Mouse (Mus musculus): ENCODE measurements around the gene Rab3il1. TPM values are rescaled to one million over a fixed set of nuclear protein-coding genes. Genes with fewer than 3 reads are reported as not detected.

Rab3il1 gene
- total RNA-seq, 2 experiments from 2014 or later: 4.0 to 4.7 TPM

DNA sequence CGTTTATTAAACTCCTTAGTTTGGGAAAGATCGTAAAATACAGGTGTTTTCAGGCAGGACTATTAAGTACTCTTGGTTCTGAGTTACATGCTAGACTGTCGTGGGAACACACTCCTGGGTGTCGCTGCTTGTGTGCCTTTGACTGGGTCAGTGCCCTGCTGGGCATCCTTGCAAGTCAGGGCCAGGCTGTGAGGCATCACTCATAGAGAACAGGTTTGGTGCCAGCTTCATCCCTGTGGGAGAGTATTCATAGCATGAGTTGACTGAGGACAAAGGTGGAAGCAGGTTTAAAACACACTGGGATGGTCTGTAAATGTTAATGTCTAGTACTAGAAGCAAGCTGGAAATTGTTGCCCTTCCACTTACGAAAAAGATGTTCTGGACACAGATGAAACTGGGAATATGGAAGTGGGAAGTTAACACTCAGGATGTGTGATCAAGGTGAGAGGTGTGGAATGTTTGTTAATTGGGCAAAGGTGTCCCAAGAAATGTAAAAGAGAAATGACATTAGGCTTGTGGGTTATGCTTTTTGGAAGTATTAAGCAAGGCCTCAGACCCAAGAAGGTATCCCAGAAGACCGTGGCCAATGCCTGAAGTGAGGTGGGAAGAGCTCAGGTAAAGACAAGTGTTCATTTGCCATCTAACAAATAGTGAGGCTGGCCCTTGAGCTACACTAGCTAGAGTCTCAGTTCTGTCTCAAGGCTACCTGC, 16.1 kb upstream of the Rab3il1 start:
- Histone ChIP-seq H3K27ac (no peak overlapping the region), H3K4me3 (peak overlapping the region; percentile 100)
- intact Hi-C loops (cut with DNase I): no loop called here
- no peak for TF ChIP-seq CTCF (IDR thresholded peaks at IDR 0.05)
- no peak for DNase-seq

DNA sequence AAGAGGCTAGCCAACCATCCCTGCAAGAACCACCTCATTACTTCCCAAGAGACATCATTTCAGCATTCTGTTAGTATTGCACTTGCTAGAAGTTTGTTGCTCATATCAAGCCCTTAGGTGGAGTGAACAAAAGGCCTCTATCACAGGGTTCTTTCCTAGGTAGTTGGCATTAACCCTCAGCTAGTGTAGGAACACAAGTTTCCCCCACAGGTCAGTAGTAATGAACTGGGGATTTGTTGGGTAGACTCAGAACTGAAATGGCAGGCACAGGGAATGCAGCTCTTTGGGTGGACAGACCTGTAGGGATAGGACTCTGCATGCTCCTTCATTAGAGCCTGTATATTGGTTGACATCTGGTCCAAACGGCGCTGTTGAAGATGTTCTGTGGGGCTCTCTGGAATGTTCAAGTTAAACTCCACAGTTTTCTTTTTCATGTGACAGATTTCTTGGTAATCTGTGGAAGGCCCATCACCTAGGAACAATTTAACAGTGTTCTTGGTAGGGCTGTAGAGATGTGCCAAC, 15.5 kb upstream of the Rab3il1 start:
- DNase-seq: no peak
- intact Hi-C loops (cut with DNase I): no loop called here
- no peak for TF ChIP-seq CTCF (IDR thresholded peaks at IDR 0.05)
- Histone ChIP-seq H3K4me3 (no peak overlapping the region), H3K27ac (peak overlapping the region; percentile 16; the same call in 1 of the 2 replicates)

GRCm38 (mm10) chr19:9987192-9987591, 14.3 kb upstream of the Rab3il1 start:
- H3K27ac ChIP-seq: peak overlapping the region; percentile 72
- no peak for TF ChIP-seq CTCF (IDR thresholded peaks at IDR 0.05)
- DNase-seq: no peak
- H3K4me3 ChIP-seq: no peak overlapping the region
- intact Hi-C loops (cut with DNase I): no loop called here

DNA sequence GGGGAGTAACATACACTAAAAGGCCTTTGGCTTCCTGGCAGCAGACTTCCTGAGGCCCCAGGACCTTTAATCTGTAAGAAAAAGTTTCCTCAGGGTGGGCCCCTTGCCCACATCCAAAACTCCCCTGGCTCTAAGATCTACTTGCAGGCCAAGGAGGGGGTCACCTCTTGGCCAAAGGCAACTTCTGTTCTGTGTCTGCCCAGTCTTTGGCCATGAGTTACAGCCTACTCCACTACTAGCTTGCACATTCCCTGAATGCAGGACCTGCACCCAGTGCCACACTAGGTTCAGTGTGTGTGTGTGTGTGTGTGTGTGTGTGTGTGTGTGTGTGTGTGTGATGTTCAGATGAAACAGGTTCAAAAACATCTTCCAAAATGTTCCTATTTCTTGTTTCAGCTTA, 13.9 kb upstream of the Rab3il1 start:
- TF ChIP-seq CTCF (IDR thresholded peaks at IDR 0.05): no peak
- Histone ChIP-seq H3K4me3 (no peak overlapping the region), H3K27ac (peak overlapping the region; percentile 72)
- DNase-seq: no peak
- intact Hi-C loops (cut with DNase I): no loop called here

GRCm38 (mm10) chr19:9989171-9989883, 12.1 kb upstream of the Rab3il1 start:
- intact Hi-C loops (cut with DNase I): no loop called here
- DNase-seq: peak; percentile 47

DNA sequence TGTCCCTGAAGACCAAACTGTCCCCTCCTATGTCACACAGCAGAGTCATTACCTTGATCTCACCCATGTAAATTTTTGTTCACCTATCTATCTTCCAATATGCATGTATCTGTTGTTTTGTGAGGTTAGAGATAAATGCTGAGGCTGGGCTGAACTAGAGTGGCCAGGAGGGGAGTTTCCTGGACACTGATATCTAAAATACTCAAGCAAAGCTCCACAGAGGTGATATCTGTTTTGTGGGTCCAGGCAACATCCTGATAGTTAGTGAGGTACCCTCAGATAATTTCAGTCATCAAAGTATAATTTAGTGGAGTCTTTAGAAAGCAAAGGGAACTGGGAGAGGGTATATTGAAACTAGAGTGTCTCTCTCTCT, 11.6 kb upstream of the Rab3il1 start:
- intact Hi-C loops (cut with DNase I): no loop called here
- Histone ChIP-seq H3K27ac (peak overlapping the region; percentile 31; the same call in 1 of the 2 replicates), H3K4me3 (no peak overlapping the region)
- TF ChIP-seq CTCF (IDR thresholded peaks at IDR 0.05): no peak
- DNase-seq: no peak

More at GRCm38 (mm10) chr19:9989171-9989883, 12.1 kb upstream of the Rab3il1 start:
- TF ChIP-seq CTCF (IDR thresholded peaks at IDR 0.05): peak; percentile 80
- Histone ChIP-seq H3K27ac (peak overlapping the region; percentile 31; the same call in 1 of the 2 replicates), H3K4me3 (no peak overlapping the region)

- Histone ChIP-seq H3K27ac (no peak overlapping the region), H3K4me3 (no peak overlapping the region)
- intact Hi-C loops (cut with DNase I): loop anchor here (1.0 kb wide), 1 partner anchor 75 kb away; no protein-coding TSS in a partner anchor
- DNase-seq: peak; percentile 87
- TF ChIP-seq CTCF (IDR thresholded peaks at IDR 0.05): peak; percentile 96
Measured at GRCm38 (mm10) chr19:9991304-9991703, 10.2 kb upstream of the Rab3il1 start.

DNA sequence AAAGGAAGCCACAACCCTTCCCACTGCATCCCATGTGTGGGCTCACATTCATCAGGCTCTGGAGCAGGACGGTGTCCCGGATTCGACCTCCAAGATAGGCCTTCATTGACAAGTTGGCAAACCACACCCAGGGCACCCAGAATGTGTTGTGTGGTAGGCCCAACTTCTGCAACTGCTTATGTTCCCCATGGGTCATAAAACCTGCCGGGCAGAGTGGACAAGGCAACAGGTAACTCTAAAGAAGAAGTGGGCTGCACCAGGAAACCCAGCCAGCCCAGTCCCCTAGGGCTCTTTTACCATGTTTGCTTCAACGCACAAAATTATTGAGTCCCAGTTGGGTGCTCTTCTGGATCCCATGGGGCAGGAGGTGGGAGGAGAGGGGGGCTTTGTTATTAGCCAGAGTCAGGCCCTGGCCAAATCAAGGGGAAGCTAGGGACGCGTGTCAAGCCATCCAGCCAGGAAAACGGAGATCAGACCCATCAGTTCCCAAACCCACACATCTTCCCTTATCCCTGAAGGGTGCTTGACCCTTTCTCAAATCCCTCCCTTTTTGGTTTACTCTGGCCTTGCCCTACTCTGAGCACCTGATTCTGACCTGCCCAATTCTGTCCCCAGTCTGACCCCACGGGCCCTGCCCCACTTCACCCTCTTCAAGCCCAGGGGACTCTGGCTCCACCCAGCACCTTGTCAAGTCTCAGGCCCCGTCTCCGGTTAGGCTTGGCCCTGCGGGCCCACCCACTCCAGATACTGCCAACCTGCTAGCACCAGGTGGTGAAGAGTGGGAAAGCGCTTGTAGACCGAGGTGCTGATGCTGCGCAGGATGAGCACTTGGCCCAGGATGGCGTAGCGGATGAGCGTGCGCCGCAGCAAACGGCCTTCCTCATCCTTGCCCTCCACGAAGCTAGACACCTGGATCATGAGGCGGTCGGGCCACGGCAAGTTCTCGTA, 9.2 kb upstream of the Rab3il1 start:
- no peak for TF ChIP-seq CTCF (IDR thresholded peaks at IDR 0.05)
- Histone ChIP-seq H3K27ac (peak overlapping the region; percentile 67), H3K4me3 (peak overlapping the region; percentile 51)
- intact Hi-C loops (cut with DNase I): no loop called here
- DNase-seq: peak; percentile 28

DNA sequence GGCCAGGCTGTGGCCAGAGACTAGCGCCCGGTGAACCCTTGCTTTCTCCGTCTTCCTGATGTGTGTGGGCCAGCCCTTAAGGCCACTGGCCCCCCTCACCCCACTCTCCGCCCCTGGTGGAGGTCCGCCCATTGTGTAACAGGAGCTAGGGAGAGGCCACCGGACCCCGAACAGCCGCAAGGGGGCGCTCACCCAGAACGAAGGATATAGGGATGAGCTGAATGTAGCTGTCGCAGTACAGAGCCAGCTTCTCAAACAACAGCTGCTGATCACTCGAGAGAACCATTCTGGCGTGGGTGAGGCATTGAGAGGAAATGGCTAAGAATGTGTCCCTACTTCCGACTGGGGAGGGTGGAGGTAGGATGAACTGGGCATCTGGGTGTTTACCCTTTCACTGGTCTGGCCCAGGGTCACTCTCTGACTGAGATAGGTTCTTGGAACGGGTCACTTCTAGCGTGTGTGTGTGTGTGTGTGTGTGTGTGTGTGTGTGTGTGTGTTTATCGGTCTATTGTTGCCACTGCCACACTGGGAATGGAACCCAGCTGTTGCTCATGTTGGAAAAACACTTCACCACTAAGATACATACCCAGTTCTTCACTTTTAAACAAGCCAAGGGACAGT, 8.3 kb upstream of the Rab3il1 start:
- intact Hi-C loops (cut with DNase I): no loop called here
- Histone ChIP-seq H3K4me3 (peak overlapping the region; percentile 51), H3K27ac (peak overlapping the region; percentile 67)
- peak; percentile 85 for TF ChIP-seq CTCF (IDR thresholded peaks at IDR 0.05)
- DNase-seq: peak; percentile 93

GRCm38 (mm10) chr19:9997204-9998062, 4.0 kb upstream of the Rab3il1 start:
- no peak for DNase-seq
- Histone ChIP-seq H3K4me3 (no peak overlapping the region), H3K27ac (no peak overlapping the region)
- intact Hi-C loops (cut with DNase I): no loop called here
- TF ChIP-seq CTCF (IDR thresholded peaks at IDR 0.05): no peak

DNA sequence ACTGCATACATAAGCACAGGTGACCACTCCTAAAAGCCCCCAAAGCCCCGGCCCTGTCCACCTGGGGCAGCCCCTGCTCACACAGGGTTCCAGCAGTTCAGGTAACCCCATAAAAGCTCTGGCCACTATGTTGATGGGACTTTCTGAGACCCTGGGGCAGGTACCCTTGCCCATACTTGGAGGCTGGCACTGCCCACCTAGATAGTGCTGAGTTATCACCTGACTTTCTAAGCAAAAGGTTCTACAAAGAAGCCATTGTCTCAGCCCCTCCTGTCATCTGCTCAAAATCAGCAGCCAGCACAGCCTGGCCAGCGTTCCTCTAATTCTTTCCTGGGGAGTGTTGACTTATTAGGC, 3.4 kb upstream of the Rab3il1 start:
- DNase-seq: no peak
- H3K27ac ChIP-seq: no peak overlapping the region
- no peak for TF ChIP-seq CTCF (IDR thresholded peaks at IDR 0.05)
- intact Hi-C loops (cut with DNase I): no loop called here
- H3K4me3 ChIP-seq: no peak overlapping the region

Data from gastrocnemius, adult 2 months (tissue).